Mouse (Mus musculus) heart, embryonic 12.5 days (tissue): Measurements from ENCODE around the gene Tdp1. TPM values are rescaled to one million over a fixed set of nuclear protein-coding genes. Genes with fewer than 3 reads are reported as not detected.

Experiments
- ATAC-seq: fragments of 200-750 bp; cut with Nextera tagmentation; 2 replicates; pipeline ENCODE4 v1.8.0; 2017; ENCODE audit warnings: moderate TSS enrichment, moderate library complexity; ENCODE audit not compliant: insufficient number of reproducible peaks, low FRiP score
- H3K27ac ChIP-seq: fragments of 300-500 bp; sonication (generic); 2 replicates; pipeline ENCODE4 v1.5.1; 2016; ENCODE audit warnings: mild to moderate bottlenecking, moderate library complexity; ENCODE audit not compliant: poor library complexity, severe bottlenecking
- H3K27me3 ChIP-seq: fragments of 300-500 bp; sonication (generic); replicated peaks from 2 replicates; pipeline ENCODE4 v1.6.1; 2016; ENCODE audit warnings: mild to moderate bottlenecking, moderate library complexity
- H3K36me3 ChIP-seq: fragments of 300-500 bp; sonication (generic); 2 replicates; pipeline ENCODE4 v1.6.1; 2016; ENCODE audit warnings: mild to moderate bottlenecking, moderate library complexity
- H3K4me1 ChIP-seq: fragments of 300-500 bp; sonication (generic); replicated peaks from 2 replicates; pipeline ENCODE4 v1.6.1; 2016; ENCODE audit warnings: mild to moderate bottlenecking
- H3K4me2 ChIP-seq: fragments of 300-500 bp; sonication (generic); 2 replicates; pipeline ENCODE4 v1.6.1; 2016; ENCODE audit warnings: mild to moderate bottlenecking, moderate library complexity
- H3K4me3 ChIP-seq: fragments of 300-500 bp; sonication (generic); 2 replicates; pipeline ENCODE4 v1.5.1; 2016; ENCODE audit warnings: mild to moderate bottlenecking
- H3K9ac ChIP-seq: fragments of 300-500 bp; sonication (generic); 2 replicates; pipeline ENCODE4 v1.6.1; 2016; ENCODE audit warnings: mild to moderate bottlenecking, moderate library complexity
- H3K9me3 ChIP-seq: fragments of 300-500 bp; sonication (generic); replicated peaks from 2 replicates; pipeline ENCODE4 v1.6.1; 2016; ENCODE audit warnings: mild to moderate bottlenecking, moderate library complexity
- WGBS: fragments of 180-500 bp; shearing (Covaris S2); methylation state at CpG from one replicate; pipeline ENCODE4 v1.1.7; 2016; 5-methylcytosine and 5-hydroxymethylcytosine counted together
- polyA plus RNA-seq: library from polyadenylated mRNA; unstranded; fragments of >200 nt; fragmentation: Nextera tagmentation; extraction: Ambion mirVana; gene quantifications from 2 replicates; pipeline ENCODE4 v1.2.1, GENCODE M21; 2016

Gene Tdp1
- 29.9 and 32.6 TPM in 2 replicates for polyA plus RNA-seq

DNA sequence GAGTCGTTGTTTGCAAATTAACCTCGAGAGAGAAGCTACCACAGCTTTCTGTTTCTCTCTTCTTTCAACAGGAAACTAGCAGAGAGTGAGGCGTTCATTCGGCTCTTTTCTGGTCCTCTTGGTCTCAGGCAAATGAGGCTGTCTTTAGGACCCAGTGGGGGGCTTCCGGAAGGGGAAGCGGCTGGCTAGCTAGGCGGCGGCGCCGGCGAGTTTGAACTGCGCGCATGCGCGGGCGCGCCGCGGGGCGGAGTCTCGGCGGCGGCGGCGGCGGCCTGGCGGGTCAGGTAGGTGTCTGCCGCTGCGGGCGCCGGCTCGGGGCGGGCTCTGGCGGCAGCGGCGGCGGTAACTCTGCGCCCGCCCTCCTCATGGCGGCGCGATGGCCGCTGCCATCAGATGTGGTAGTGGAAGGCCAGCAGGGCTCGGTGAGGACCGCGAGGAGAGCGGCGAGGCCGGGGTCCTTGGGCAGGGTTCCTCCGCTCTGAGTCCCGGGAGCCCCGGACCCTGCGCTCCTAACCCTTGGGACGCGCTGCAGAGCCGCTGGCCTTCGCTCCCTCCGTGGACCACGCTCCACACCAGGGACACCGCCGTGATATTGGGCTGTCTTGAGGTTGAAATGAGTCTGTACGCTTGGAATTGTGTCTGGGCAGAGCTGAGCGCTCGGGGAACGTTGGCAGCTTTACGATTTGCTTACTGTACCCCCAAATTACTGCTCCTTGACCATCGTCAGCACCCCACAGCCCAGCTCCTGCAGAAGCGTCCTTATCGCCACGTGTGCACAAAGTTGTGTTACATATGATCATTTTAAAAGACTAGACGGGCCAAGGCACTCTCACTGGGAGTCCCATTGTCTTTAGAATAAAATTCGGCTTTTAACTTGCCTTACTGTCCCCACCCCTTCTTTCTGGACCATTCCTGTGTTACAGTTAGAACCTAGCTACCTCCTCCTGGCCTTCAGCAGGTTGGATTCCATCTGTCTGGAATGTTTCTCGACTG lies at the start of gene Tdp1, which contains the start of gene Efcab11:
Gene Tdp1, plus strand, starts transcription at position 249 of the 993 bp plus-strand sequence.
Gene Efcab11, minus strand, starts transcription at position 171 of the 993 bp plus-strand sequence.
- Histone ChIP-seq H3K4me2 (peak within 1 kb of the TSS; percentile 88), H3K27me3 (no peaks in the 10 kb centered on the region), H3K27ac (peak within 1 kb of the TSS; percentile 87), H3K9ac (peak within 1 kb of the TSS; percentile 84), H3K9me3 (no peaks in the 10 kb centered on the region), H3K36me3 (peaks cover 4% of the 10 kb centered on the region; the same call in 1 of the 2 replicates), H3K4me3 (peak within 1 kb of the TSS; percentile 91), H3K4me1 (peaks cover 23% of the 10 kb centered on the region)
- peak; percentile 90 for ATAC-seq
- under 1% methylated on average over 73 of the region's 73 CpGs for WGBS

DNA sequence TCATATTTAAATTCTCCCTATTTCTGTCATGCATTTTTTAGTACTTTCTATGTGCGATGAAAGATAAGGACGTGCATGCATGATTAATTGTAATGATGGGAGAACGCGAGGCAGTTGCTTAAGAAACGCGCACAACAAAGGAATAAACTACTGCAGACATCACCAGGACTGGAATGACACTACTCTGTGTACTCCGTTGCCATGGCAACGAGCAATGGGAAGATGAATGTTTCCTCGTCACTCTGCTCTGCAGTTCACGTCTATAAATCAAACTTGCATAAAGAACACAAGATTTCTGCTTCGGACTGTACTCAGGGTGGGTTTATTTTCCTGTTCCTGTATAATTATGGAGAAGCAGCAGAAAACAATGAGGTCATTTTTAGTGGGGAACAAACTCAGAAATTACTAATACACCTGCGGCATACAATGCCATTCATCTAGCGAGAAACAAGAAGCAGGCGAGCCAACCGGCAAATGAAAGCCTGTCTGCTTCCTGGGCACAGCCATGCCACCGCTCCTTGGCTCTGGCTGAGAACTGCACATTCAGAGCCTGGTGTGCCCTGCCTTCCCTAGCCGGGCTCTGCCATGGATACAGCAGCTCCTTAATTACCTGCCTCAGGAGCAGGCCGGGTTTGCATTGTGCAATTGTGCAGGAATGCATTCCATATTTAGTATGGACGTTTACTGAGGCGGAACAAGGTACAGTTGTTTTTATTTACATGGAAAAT lies 47.7 kb upstream of the Tdp1 start:
- 83% methylated on average over 20 of the region's 20 CpGs for WGBS
- H3K9me3 ChIP-seq = 0 out of 2 replicates have a peak, but pooled peaks cover 6% of the 10 kb centered on the region
- no peak overlapping the region for H3K9ac ChIP-seq
- no peak overlapping the region for H3K4me3 ChIP-seq
- no peaks in the 10 kb centered on the region for H3K36me3 ChIP-seq
- no peaks in the 10 kb centered on the region for H3K4me1 ChIP-seq
- no peak overlapping the region for H3K27ac ChIP-seq
- no peaks in the 10 kb centered on the region for H3K27me3 ChIP-seq
- no peak overlapping the region for H3K4me2 ChIP-seq
- ATAC-seq = no peak

GRCm38 (mm10) chr12:99837528-99837927 lies 46.8 kb upstream of the Tdp1 start:
- no peaks in the 10 kb centered on the region for H3K36me3 ChIP-seq
- WGBS = 86% methylated on average over 5 of the region's 5 CpGs
- ATAC-seq = no peak
- no peaks in the 10 kb centered on the region for H3K4me1 ChIP-seq
- 0 out of 2 replicates have a peak, but pooled peaks cover 6% of the 10 kb centered on the region for H3K9me3 ChIP-seq
- H3K9ac ChIP-seq = no peak overlapping the region
- no peak overlapping the region for H3K4me3 ChIP-seq
- H3K27me3 ChIP-seq = no peaks in the 10 kb centered on the region
- no peak overlapping the region for H3K27ac ChIP-seq
- no peak overlapping the region for H3K4me2 ChIP-seq

DNA sequence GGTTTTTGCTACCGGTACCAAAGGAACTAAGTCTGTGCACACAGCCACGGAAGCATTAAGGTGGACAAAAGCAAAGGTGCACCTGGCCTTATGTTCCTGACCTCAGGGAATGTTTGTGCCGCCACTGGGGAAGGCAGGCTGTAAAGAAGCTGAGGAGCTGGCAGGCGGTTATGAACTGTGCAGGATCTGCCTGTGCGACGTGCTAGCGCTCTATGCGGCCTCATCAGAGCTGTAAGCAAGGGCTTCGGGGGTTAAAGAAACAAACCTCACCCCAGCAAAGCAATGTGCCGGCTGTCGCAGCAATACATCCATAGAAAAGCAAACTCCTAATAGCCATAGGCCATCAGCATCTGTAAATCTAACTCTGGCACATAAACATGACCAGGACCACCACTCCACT lies 46.2 kb upstream of the Tdp1 start:
- Histone ChIP-seq H3K36me3 (no peaks in the 10 kb centered on the region), H3K9ac (no peak overlapping the region), H3K27me3 (no peaks in the 10 kb centered on the region), H3K4me2 (no peak overlapping the region), H3K4me1 (no peaks in the 10 kb centered on the region), H3K27ac (no peak overlapping the region), H3K4me3 (no peak overlapping the region), H3K9me3 (0 out of 2 replicates have a peak, but pooled peaks cover 6% of the 10 kb centered on the region)
- ATAC-seq = no peak
- 87% methylated on average over 11 of the region's 11 CpGs for WGBS

DNA sequence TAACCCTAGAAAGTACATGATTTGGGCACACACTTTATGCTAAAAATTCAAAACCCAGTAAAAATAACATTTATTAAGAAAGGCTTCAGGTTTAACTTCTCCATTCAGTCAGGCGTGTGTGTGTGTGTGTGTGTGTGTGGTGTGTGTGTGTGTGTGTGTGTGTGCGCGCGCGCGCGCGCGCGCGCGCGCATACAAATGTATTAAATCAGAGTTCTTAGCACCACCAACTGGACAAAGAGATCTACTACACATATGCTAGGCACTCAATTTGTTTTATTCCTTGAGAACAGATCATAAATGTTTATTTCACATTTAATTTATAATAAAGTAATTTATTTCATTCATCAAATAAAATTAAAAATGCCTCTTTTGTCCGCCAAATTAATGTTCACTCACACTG lies 45.6 kb upstream of the Tdp1 start:
- H3K9ac ChIP-seq = no peak overlapping the region
- no peaks in the 10 kb centered on the region for H3K27me3 ChIP-seq
- H3K27ac ChIP-seq = no peak overlapping the region
- 0 out of 2 replicates have a peak, but pooled peaks cover 2% of the 10 kb centered on the region for H3K9me3 ChIP-seq
- no peak for ATAC-seq
- H3K4me2 ChIP-seq = no peak overlapping the region
- H3K36me3 ChIP-seq = no peaks in the 10 kb centered on the region
- no peaks in the 10 kb centered on the region for H3K4me1 ChIP-seq
- no peak overlapping the region for H3K4me3 ChIP-seq
- 81% methylated on average over 14 of the region's 14 CpGs for WGBS

DNA sequence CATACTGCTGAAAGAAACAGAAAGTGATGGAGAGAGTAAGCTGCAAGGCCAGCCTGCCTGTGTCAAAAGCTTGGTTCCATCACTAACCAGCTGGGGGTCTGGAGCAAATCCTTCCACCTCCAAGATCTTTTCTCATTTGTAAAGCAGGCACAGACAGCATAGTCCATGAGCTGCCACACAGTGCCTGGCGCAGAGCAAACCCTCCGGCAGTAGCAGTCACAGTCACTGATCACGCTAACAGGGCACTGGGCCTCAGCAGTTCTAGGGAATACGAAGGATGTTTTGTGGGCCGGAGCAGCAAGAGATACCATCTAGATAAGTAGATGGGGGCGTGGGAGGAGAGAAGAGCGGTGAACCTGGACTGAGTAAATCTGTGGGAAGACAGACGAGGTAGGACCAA lies 39.4 kb upstream of the Tdp1 start:
- H3K9me3 ChIP-seq = no peaks in the 10 kb centered on the region
- no peaks in the 10 kb centered on the region for H3K4me1 ChIP-seq
- H3K36me3 ChIP-seq = no peaks in the 10 kb centered on the region
- no peak overlapping the region for H3K4me2 ChIP-seq
- no peak overlapping the region for H3K27ac ChIP-seq
- no peak for ATAC-seq
- no peak overlapping the region for H3K9ac ChIP-seq
- 87% methylated on average over 8 of the region's 8 CpGs for WGBS
- no peak overlapping the region for H3K4me3 ChIP-seq
- no peaks in the 10 kb centered on the region for H3K27me3 ChIP-seq

- Histone ChIP-seq H3K27ac (no peak overlapping the region), H3K4me1 (0 out of 2 replicates have a peak, but pooled peaks cover 4% of the 10 kb centered on the region), H3K36me3 (no peaks in the 10 kb centered on the region), H3K9ac (no peak overlapping the region), H3K27me3 (no peaks in the 10 kb centered on the region), H3K4me2 (no peak overlapping the region), H3K9me3 (no peaks in the 10 kb centered on the region), H3K4me3 (no peak overlapping the region)
- no peak for ATAC-seq
- 83% methylated on average over 2 of the region's 2 CpGs for WGBS
These were observed 34.3 kb upstream of the Tdp1 start for GRCm38 (mm10) chr12:99849996-99850395.

GRCm38 (mm10) chr12:99853323-99854258 lies 30.7 kb upstream of the Tdp1 start:
- Histone ChIP-seq H3K9ac (no peak overlapping the region), H3K4me3 (no peak overlapping the region), H3K27me3 (no peaks in the 10 kb centered on the region), H3K36me3 (no peaks in the 10 kb centered on the region), H3K4me2 (no peak overlapping the region), H3K27ac (no peak overlapping the region), H3K9me3 (no peaks in the 10 kb centered on the region), H3K4me1 (0 out of 2 replicates have a peak, but pooled peaks cover 4% of the 10 kb centered on the region)
- no peak for ATAC-seq
- WGBS = 75% methylated on average over 14 of the region's 14 CpGs

DNA sequence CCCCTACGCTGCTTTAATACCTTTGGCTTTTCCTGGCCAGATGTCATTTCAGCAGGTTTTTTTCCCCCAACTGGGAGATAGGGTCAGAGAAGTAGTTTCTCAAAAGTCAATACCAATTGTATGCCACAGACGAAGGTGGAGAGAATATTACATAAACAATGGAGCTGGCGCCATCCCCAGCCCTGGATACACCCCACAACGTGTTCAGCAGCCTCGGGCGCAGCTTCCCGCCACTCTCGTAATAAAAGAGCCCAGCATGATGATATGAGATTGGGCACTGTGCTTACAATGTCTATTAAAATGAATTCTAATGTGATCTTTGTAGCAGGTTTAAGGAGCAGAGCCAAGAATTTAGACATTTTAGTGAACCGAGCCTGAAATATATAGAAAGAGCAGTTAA lies 28.3 kb upstream of the Tdp1 start:
- Histone ChIP-seq H3K9ac (no peak overlapping the region), H3K9me3 (no peaks in the 10 kb centered on the region), H3K27ac (no peak overlapping the region), H3K4me2 (no peak overlapping the region), H3K4me1 (peaks cover 4% of the 10 kb centered on the region; the same call in 1 of the 2 replicates), H3K27me3 (no peaks in the 10 kb centered on the region), H3K36me3 (no peaks in the 10 kb centered on the region), H3K4me3 (no peak overlapping the region)
- no peak for ATAC-seq
- WGBS = 86% methylated on average over 9 of the region's 9 CpGs

DNA sequence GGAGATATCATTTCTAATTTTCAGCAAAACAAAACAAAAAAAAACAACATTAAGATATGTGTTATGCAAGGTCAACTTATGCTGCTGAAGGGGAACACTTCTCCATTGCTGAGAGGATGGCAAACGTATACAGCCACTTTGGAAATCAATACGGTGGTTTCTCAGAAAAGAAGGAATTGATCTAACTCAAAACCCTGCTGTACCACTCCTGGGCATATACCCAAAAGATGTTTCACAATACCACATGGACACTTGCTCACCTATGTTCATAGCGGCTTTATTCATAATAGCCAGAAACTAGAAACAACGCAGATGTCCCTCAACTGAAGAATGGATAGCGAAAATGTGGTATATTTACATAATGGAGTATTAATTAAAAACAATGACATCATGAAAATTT lies 25.7 kb upstream of the Tdp1 start:
- H3K36me3 ChIP-seq = no peaks in the 10 kb centered on the region
- no peak overlapping the region for H3K27ac ChIP-seq
- no peaks in the 10 kb centered on the region for H3K27me3 ChIP-seq
- H3K4me1 ChIP-seq = peaks cover 12% of the 10 kb centered on the region
- 91% methylated on average over 5 of the region's 5 CpGs for WGBS
- H3K4me2 ChIP-seq = no peak overlapping the region
- ATAC-seq = no peak
- H3K4me3 ChIP-seq = no peak overlapping the region
- no peak overlapping the region for H3K9ac ChIP-seq
- no peaks in the 10 kb centered on the region for H3K9me3 ChIP-seq
